Mouse (Mus musculus): ENCODE data around the gene Mob4.
A peak's percentile ranks its signal among the peaks of the same experiment; 100 is the strongest.

Mob4 gene

GRCm38 (mm10) chr1:55185718-55186117 lies 54.7 kb downstream of the Mob4 start:
- no peak for DNase-seq (ENCODE audit: low spot score)

- DNase-seq (ENCODE audit: low spot score): no peak
Observed at GRCm38 (mm10) chr1:55186592-55187210, 55.7 kb downstream of the Mob4 start.

- DNase-seq (ENCODE audit: low spot score): peak; percentile 52
Observed at GRCm38 (mm10) chr1:55192015-55192414, 61.0 kb downstream of the Mob4 start.

- DNase-seq (ENCODE audit: low spot score): peak; percentile 54
Observed at GRCm38 (mm10) chr1:55192824-55193223, 61.8 kb downstream of the Mob4 start.

- DNase-seq (ENCODE audit: low spot score): peak; percentile 69
Observed at GRCm38 (mm10) chr1:55193316-55193715, 62.3 kb downstream of the Mob4 start.

GRCm38 (mm10) chr1:55194064-55194915 lies 63.3 kb downstream of the Mob4 start:
- DNase-seq (ENCODE audit: low spot score): no peak

- DNase-seq (ENCODE audit: low spot score): no peak
Observed at GRCm38 (mm10) chr1:55195021-55195420, 64.0 kb downstream of the Mob4 start.

GRCm38 (mm10) chr1:55196327-55197003 lies 65.4 kb downstream of the Mob4 start:
- DNase-seq (ENCODE audit: low spot score): no peak

- DNase-seq (ENCODE audit: low spot score): no peak
Observed at GRCm38 (mm10) chr1:55198719-55199118, 67.7 kb downstream of the Mob4 start.

- no peak for DNase-seq (ENCODE audit: low spot score)
Observed at GRCm38 (mm10) chr1:55201850-55202752, 71.1 kb downstream of the Mob4 start.
